Mouse (Mus musculus) midbrain, embryonic 12.5 days (tissue): ENCODE data around the gene Fgfr3. TPM values are rescaled to one million over a fixed set of nuclear protein-coding genes. Genes with fewer than 3 reads are reported as not detected.

ENCODE experiments used
- ATAC-seq: fragments of 200-750 bp; cut with Nextera tagmentation; 2 replicates; pipeline ENCODE4 v1.8.0; 2017; ENCODE audit warnings: low read depth, moderate TSS enrichment, moderate library complexity; ENCODE audit not compliant: low FRiP score
- H3K27ac ChIP-seq: fragments of 300-500 bp; sonication (generic); replicated peaks from 2 replicates; pipeline ENCODE4 v1.5.1; 2016; ENCODE audit warnings: mild to moderate bottlenecking
- H3K27me3 ChIP-seq: fragments of 300-500 bp; sonication (generic); 2 replicates; pipeline ENCODE4 v1.6.1; 2016; ENCODE audit warnings: mild to moderate bottlenecking
- H3K36me3 ChIP-seq: fragments of 300-500 bp; sonication (generic); 2 replicates; pipeline ENCODE4 v1.6.1; 2016
- H3K4me1 ChIP-seq: fragments of 300-500 bp; sonication (generic); 2 replicates; pipeline ENCODE4 v1.6.1; 2016
- H3K4me2 ChIP-seq: fragments of 300-500 bp; sonication (generic); replicated peaks from 2 replicates; pipeline ENCODE4 v1.6.1; 2016; ENCODE audit warnings: mild to moderate bottlenecking, moderate library complexity
- H3K4me3 ChIP-seq: fragments of 300-500 bp; sonication (generic); 2 replicates; pipeline ENCODE4 v1.5.1; 2016; ENCODE audit warnings: mild to moderate bottlenecking
- H3K9ac ChIP-seq: fragments of 300-500 bp; sonication (generic); replicated peaks from 2 replicates; pipeline ENCODE4 v1.6.1; 2016; ENCODE audit warnings: mild to moderate bottlenecking, moderate library complexity
- H3K9me3 ChIP-seq: fragments of 300-500 bp; sonication (generic); 2 replicates; pipeline ENCODE4 v1.6.1; 2016; ENCODE audit warnings: mild to moderate bottlenecking
- WGBS: fragments of 180-500 bp; shearing (Covaris S2); methylation state at CpG from one replicate; pipeline ENCODE4 v1.1.7; 2016; 5-methylcytosine and 5-hydroxymethylcytosine counted together
- polyA plus RNA-seq: library from polyadenylated mRNA; unstranded; fragments of >200 nt; fragmentation: Nextera tagmentation; extraction: Ambion mirVana; gene quantifications from 2 replicates; pipeline ENCODE4 v1.2.1, GENCODE M21; 2016

Fgfr3 gene
- polyA plus RNA-seq, 1 experiment from 2014 or later: 66.2 TPM

DNA sequence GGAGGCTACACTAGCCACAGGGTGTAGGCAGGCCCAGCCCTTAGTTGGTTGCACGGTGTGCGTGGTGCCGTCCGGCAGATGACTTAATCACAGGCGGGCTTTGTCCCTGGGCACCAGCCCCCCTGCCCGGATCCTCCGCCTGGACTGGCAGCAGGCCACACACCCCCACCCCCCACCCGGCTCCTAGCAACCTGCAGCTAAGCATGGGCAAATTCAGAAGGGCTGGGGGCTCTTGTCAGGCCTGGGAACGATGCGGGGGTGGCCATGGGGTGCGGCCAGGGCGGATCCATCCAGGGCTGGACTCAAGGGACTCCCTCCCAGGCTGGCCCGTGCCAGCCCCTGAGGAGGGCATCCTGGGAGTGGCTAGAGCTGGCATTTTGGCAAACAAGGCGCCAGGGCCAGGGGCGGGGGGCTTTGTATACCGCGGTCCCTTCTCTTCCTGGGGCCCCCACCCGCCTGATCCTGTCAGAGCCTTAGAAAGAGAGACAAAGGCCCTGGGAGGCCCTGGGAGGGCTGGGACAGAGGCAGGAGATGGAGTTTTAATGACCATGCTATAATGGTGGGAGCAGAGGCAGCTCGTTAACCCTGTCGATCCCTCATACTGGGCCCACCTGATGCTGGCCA lies 32.1 kb upstream of the Fgfr3 start:
- Histone ChIP-seq H3K4me2 (peak overlapping the region; percentile 43), H3K36me3 (no peaks in the 10 kb centered on the region), H3K9me3 (no peaks in the 10 kb centered on the region), H3K27ac (peak overlapping the region; percentile 68), H3K4me3 (0 out of 2 replicates have a peak overlapping the region, but pooled peaks have one; percentile 3), H3K4me1 (peaks cover 72% of the 10 kb centered on the region), H3K9ac (peak overlapping the region; percentile 26; the same call in 1 of the 2 replicates), H3K27me3 (peaks cover 91% of the 10 kb centered on the region)
- 8% methylated on average over 20 of the region's 20 CpGs for WGBS
- ATAC-seq: peak; percentile 91

- no peaks in the 10 kb centered on the region for H3K36me3 ChIP-seq
- peaks cover 75% of the 10 kb centered on the region for H3K4me1 ChIP-seq
- H3K27ac ChIP-seq: peak overlapping the region; percentile 68
- peaks cover 91% of the 10 kb centered on the region for H3K27me3 ChIP-seq
- ATAC-seq: peak; percentile 11; the same call in 1 of the 2 replicates
- H3K9ac ChIP-seq: peak overlapping the region; percentile 26; the same call in 1 of the 2 replicates
- WGBS: 73% methylated on average over 11 of the region's 11 CpGs
- no peaks in the 10 kb centered on the region for H3K9me3 ChIP-seq
- no peak overlapping the region for H3K4me3 ChIP-seq
- H3K4me2 ChIP-seq: peak overlapping the region; percentile 43
Observed at GRCm38 (mm10) chr5:33689852-33690645, 31.4 kb upstream of the Fgfr3 start.

- no peak for ATAC-seq
- Histone ChIP-seq H3K4me3 (no peak overlapping the region), H3K36me3 (no peaks in the 10 kb centered on the region), H3K27ac (peak overlapping the region; percentile 77), H3K4me1 (peaks cover 94% of the 10 kb centered on the region), H3K9me3 (no peaks in the 10 kb centered on the region), H3K4me2 (peak overlapping the region; percentile 32), H3K9ac (peak overlapping the region; percentile 8; the same call in 1 of the 2 replicates), H3K27me3 (peaks cover 86% of the 10 kb centered on the region)
- 2% methylated on average over 24 of the region's 24 CpGs for WGBS
Observed at GRCm38 (mm10) chr5:33692393-33692792, 29.1 kb upstream of the Fgfr3 start.

- Histone ChIP-seq H3K4me2 (peak overlapping the region; percentile 68), H3K4me3 (no peak overlapping the region), H3K9ac (no peak overlapping the region), H3K4me1 (peaks cover 94% of the 10 kb centered on the region), H3K36me3 (no peaks in the 10 kb centered on the region), H3K27me3 (peaks cover 92% of the 10 kb centered on the region), H3K9me3 (no peaks in the 10 kb centered on the region), H3K27ac (peak overlapping the region; percentile 92)
- ATAC-seq: no peak
- WGBS: 28% methylated on average over 9 of the region's 9 CpGs
Observed at GRCm38 (mm10) chr5:33694461-33694847, 27.0 kb upstream of the Fgfr3 start.

GRCm38 (mm10) chr5:33694848-33695717 lies 26.4 kb upstream of the Fgfr3 start:
- H3K9ac ChIP-seq: peak overlapping the region; percentile 54
- peak; percentile 88 for ATAC-seq
- H3K4me1 ChIP-seq: peaks cover 94% of the 10 kb centered on the region
- H3K27ac ChIP-seq: peak overlapping the region; percentile 92
- H3K4me3 ChIP-seq: peak overlapping the region; percentile 41
- H3K27me3 ChIP-seq: peaks cover 92% of the 10 kb centered on the region
- WGBS: 1% methylated on average over 54 of the region's 71 CpGs
- no peaks in the 10 kb centered on the region for H3K36me3 ChIP-seq
- H3K9me3 ChIP-seq: no peaks in the 10 kb centered on the region
- peak overlapping the region; percentile 68 for H3K4me2 ChIP-seq

- H3K4me2 ChIP-seq: peak overlapping the region; percentile 68
- H3K27me3 ChIP-seq: peaks cover 92% of the 10 kb centered on the region
- peaks cover 94% of the 10 kb centered on the region for H3K4me1 ChIP-seq
- H3K36me3 ChIP-seq: no peaks in the 10 kb centered on the region
- no peaks in the 10 kb centered on the region for H3K9me3 ChIP-seq
- peak; percentile 5; the same call in 1 of the 2 replicates for ATAC-seq
- peak overlapping the region; percentile 92 for H3K27ac ChIP-seq
- H3K4me3 ChIP-seq: peak overlapping the region; percentile 41
- WGBS: 2% methylated on average over 24 of the region's 24 CpGs
- H3K9ac ChIP-seq: peak overlapping the region; percentile 54
Observed at GRCm38 (mm10) chr5:33695718-33696121, 25.8 kb upstream of the Fgfr3 start.

DNA sequence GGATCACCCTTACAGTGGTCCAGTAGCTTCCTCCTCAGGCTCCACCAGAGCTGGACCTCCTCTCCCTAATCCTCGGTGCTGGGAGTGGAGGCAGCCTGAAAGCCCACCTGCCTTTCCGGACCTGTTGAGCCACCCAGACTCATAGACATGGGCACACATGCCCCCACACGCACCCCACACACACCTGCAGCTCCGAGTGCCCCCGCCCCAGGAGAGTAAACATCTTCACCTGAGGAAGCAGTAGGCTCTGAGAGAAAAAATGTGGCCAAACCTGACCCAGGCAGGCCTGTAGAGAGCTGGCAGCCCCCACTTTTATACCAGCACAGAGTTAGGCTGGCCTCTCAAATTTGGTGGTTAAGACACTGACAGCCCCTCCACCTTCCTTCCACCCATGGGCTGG lies 25.0 kb upstream of the Fgfr3 start:
- peaks cover 93% of the 10 kb centered on the region for H3K27me3 ChIP-seq
- H3K9me3 ChIP-seq: no peaks in the 10 kb centered on the region
- WGBS: 35% methylated on average over 5 of the region's 5 CpGs
- H3K4me3 ChIP-seq: no peak overlapping the region
- no peaks in the 10 kb centered on the region for H3K36me3 ChIP-seq
- H3K9ac ChIP-seq: no peak overlapping the region
- H3K4me2 ChIP-seq: peak overlapping the region; percentile 68
- H3K27ac ChIP-seq: peak overlapping the region; percentile 92
- peaks cover 96% of the 10 kb centered on the region for H3K4me1 ChIP-seq
- ATAC-seq: no peak

- ATAC-seq: no peak
- Histone ChIP-seq H3K27me3 (peaks cover 94% of the 10 kb centered on the region), H3K9me3 (no peaks in the 10 kb centered on the region), H3K36me3 (no peaks in the 10 kb centered on the region), H3K4me3 (no peak overlapping the region), H3K4me2 (0 out of 2 replicates have a peak overlapping the region, but pooled peaks have one; percentile 13), H3K9ac (no peak overlapping the region), H3K4me1 (peaks cover 92% of the 10 kb centered on the region), H3K27ac (peak overlapping the region; percentile 52; the same call in 1 of the 2 replicates)
- WGBS: 5% methylated on average over 1 of the region's 1 CpGs
Observed at GRCm38 (mm10) chr5:33697534-33697933, 23.9 kb upstream of the Fgfr3 start.

GRCm38 (mm10) chr5:33697947-33698512 lies 23.4 kb upstream of the Fgfr3 start:
- Histone ChIP-seq H3K4me2 (0 out of 2 replicates have a peak overlapping the region, but pooled peaks have one; percentile 13), H3K4me3 (no peak overlapping the region), H3K27me3 (peaks cover 94% of the 10 kb centered on the region), H3K9ac (no peak overlapping the region), H3K27ac (peak overlapping the region; percentile 52), H3K9me3 (no peaks in the 10 kb centered on the region), H3K36me3 (no peaks in the 10 kb centered on the region), H3K4me1 (peaks cover 88% of the 10 kb centered on the region)
- peak; percentile 13; the same call in 1 of the 2 replicates for ATAC-seq
- 9% methylated on average over 12 of the region's 13 CpGs for WGBS

DNA sequence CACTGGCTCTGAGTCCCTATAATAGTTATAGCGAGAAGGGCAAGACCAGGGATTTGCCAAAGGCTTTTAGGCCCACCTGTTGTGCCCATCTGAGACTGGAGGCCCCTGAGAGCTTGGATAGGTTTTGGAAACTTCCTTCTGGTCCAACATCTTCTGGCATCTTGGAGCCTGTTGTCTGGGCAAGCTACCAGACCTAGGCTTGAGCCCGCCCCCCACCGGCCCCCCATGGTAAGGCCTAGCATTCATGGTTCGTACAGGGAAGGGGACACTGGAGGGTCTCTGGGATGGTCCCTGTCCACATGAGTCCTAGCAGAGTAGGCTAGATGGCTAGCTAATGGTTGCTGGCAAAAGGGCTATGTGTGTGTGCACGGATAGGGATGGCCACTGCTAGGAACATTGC lies 22.8 kb upstream of the Fgfr3 start:
- H3K27ac ChIP-seq: peak overlapping the region; percentile 52
- no peaks in the 10 kb centered on the region for H3K36me3 ChIP-seq
- H3K9ac ChIP-seq: no peak overlapping the region
- no peak overlapping the region for H3K4me2 ChIP-seq
- no peak overlapping the region for H3K4me3 ChIP-seq
- H3K27me3 ChIP-seq: peaks cover 92% of the 10 kb centered on the region
- no peak for ATAC-seq
- WGBS: 83% methylated on average over 5 of the region's 5 CpGs
- H3K4me1 ChIP-seq: peaks cover 86% of the 10 kb centered on the region
- no peaks in the 10 kb centered on the region for H3K9me3 ChIP-seq

GRCm38 (mm10) chr5:33700010-33700409 lies 21.5 kb upstream of the Fgfr3 start:
- Histone ChIP-seq H3K27me3 (peaks cover 82% of the 10 kb centered on the region), H3K4me1 (peaks cover 86% of the 10 kb centered on the region), H3K36me3 (no peaks in the 10 kb centered on the region), H3K27ac (no peak overlapping the region), H3K9me3 (no peaks in the 10 kb centered on the region), H3K4me3 (no peak overlapping the region), H3K9ac (no peak overlapping the region), H3K4me2 (no peak overlapping the region)
- 50% methylated on average over 13 of the region's 13 CpGs for WGBS
- no peak for ATAC-seq
